Mouse (Mus musculus): ENCODE results near the gene Tssk1.

The Tssk1 gene

DNA sequence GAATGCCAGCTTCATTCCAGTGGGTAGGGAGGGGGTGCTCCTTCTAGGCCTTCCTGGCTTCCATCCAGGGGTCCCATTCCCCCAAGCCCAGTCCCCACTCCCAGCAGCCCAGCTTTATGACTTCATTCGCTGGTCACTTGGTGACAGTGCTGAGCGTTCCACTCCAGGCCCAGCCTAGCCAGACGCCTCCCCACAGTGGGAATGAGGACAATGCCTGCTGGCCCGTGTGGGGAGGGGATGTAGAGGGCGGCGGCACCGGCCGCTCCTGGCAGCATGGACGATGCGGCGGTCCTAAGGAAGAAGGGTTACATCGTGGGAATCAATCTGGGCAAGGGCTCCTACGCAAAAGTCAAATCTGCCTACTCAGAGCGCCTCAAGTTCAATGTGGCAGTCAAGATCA is 4.4 kb downstream of the Tssk1 start, which contains the start of the genes Dgcr2 and Tssk2:
Dgcr2 (minus strand) TSS at position 101 of the 400 bp plus-strand sequence.
Tssk2 (plus strand) TSS at position 176 of the 400 bp plus-strand sequence.
- in situ Hi-C loops (cut with MboI, MseI) = no loop called here

DNA sequence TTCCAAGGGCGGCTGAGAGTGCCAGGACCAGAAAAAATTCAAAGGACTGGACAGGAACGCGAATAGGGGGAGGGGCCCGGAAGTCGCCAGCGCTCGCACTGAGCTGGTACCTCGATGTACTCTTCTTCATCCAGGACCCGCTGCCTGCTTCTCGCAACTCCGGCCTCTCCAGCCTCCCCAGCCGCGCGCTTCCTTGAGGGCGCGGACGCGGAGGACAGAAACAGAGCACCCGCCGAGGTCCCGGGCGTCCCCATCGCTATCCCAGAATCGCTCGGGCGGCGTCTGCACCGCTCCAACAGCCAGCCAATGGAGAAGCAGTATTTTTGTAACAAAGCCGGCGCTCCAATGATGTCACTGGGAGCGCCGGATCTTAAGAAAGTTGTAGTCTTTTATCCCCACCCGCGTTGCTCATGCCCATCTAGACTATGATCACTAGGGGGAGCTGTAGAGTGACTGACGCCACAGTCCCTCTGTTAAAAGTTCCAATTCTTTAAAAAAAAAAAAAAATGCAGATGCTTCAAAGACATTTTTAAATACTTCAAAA is 17.1 kb downstream of the Tssk1 start, which contains the start of gene Ess2:
Ess2 (minus strand) TSS at position 297 of the 544 bp plus-strand sequence.
- in situ Hi-C loops (cut with MboI, MseI) = loop anchor here (10.0 kb wide), 1 partner anchor 886 kb away; no protein-coding TSS in a partner anchor

GRCm38 (mm10) chr16:17914307-17915249 is 20.6 kb downstream of the Tssk1 start, which contains the start of gene Gsc2:
TSS of gene Gsc2 (minus strand) at chr16:17915059.
- in situ Hi-C loops (cut with MboI, MseI) = loop anchor here (10.0 kb wide), 1 partner anchor 890 kb away; no protein-coding TSS in a partner anchor

DNA sequence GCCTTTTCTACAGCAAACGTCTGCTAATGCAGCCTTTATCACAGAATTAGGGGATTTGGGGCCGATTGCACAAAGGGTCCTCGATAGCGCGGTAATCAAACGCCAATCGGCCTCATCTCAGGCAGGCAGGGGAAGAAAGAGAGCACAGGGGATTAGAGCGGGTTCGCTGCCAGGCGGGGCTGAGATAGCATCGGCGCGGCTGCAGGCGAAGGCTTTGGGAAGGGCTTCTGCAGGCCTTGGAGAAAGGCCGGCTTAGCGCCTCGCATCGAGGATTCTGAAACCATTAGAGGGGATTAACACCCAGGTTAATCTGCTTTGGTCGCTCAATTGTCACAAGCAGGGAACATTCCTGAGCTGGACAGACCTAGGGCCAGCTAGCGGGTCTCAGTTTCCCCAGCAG is 26.6 kb downstream of the Tssk1 start:
- in situ Hi-C loops (cut with MboI, MseI) = no loop called here

DNA sequence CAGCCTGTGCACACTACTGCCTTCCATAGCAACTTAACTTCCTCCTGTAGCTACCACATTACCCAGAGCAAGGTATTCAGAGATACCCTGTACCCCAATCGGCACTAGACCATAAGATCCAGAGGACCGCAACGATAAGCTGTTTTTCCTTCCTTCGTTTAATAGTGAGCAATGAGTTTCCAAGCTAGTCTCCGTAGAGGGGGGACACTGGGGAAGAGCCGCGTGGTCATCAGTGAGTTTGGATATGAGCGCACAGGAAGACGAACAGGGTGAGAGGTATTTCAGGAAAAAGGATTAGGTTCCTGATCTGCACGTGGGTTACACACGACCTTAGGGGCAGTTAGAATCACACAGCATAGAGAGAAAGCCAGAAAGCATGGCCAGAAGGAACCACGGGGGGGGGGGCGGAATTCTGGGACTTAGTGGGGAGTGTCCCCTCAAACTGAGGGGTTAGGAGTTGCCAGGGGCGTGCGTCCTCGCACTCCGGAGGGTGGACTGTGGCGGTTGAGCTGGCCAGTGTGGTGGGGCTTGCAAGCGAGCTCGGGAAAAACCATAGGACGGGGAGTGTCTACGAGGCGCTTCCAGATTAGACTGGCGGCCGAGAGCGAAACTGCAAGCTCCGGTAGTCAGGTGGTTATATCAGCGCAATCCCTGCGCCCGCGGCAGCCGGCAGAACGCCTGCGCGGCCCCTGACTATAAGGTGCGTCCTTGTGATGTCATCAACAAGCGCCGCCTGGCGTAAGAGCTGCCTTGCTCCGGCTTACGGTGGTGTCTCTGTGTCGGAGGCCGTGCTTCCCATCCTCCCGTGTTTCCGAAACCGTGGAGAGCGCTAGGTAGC is 27.5 kb downstream of the Tssk1 start:
- in situ Hi-C loops (cut with MboI, MseI) = no loop called here

DNA sequence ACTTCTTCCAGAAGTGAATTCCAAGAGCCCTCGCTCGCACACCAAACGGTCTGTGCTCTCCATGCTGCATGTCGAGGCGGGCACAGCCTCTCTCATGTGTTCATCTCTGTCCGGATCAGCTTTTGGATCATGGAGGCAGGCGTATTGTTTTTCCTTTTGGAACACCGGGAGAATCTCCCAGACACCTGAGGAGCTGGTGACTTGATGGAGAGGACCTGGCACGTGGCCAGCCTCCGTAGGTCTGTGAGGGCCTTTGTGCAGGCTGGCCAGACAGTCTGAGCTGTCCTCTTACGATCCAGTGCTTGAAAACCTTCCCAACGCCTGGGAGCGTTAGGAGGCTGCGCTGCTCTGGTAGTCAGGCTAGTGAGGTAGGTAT is 28.1 kb downstream of the Tssk1 start:
- in situ Hi-C loops (cut with MboI, MseI) = no loop called here

- in situ Hi-C loops (cut with MboI, MseI) = no loop called here
Measured at GRCm38 (mm10) chr16:17927351-17928082, 33.5 kb downstream of the Tssk1 start.

DNA sequence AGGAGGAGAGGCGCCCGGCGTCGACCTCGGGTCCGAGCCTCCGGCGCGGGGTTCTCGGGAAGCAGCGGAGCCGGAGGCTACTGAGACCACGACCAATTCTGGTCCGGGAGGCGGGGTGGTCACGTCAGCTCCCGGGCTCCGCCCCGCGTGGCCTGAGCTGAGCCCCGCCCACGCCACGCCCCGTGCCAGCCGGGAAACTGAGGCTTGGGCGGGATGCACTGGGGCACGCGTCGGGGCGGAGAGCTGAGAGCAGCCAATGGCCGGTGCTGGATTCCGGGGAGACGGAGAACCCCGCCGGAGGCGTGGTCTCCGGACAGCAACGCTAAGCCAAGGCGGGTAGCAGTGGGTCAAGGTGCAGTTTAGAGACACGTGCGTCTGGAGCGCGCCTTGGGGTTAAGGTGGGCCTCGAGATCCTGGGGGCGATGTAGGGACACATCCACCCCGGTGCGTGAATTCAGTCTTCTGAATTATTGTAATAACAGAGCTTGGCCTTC is 34.1 kb downstream of the Tssk1 start, which contains the start of gene Slc25a1:
Slc25a1 (minus strand) TSS at position 133 of the 494 bp plus-strand sequence.
- in situ Hi-C loops (cut with MboI, MseI) = no loop called here

DNA sequence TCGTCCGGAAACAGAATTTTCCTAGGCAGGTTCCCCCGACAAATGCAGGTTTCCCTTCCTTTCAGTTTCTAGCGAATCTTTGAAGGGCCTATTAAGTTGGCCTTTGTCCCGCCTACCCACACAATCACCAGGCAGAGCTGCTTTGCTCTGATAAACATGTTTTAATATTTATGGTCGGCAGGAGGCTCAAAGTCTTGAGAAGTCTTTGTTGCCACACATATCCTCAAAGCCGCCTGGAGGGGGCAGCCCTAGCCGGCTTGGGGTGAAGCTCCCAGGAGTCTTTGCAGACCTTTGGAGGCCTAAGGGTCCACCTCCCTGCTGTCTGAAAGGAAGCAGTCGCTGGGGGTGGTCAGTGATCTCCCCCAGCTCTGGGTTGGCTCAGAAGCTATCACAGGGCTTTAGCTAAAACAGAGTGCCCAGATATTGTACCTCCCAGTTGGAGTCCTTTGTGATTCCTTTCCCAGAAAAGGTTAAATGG is 34.6 kb downstream of the Tssk1 start:
- in situ Hi-C loops (cut with MboI, MseI) = no loop called here

GRCm38 (mm10) chr16:17929211-17929610 is 35.2 kb downstream of the Tssk1 start:
- in situ Hi-C loops (cut with MboI, MseI) = no loop called here

DNA sequence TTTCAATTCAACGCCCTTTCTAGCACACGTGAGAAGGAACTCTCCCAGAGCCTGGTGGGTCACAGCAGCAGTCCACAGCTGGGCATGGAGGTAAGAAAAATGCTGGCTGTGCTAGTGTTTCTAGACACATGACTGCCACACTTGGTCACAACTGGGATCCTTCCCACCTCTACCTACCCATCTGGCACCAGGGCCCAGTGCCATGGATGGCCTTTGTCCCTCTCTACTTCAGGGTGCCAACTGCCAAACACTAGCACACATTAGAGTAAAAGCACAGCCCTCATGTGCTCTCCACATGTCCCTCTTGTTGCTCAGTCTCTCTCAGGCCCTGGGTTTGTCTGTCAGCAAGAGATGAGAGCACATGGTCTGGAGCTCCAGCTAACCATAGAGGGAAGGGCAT is 35.6 kb downstream of the Tssk1 start:
- in situ Hi-C loops (cut with MboI, MseI) = no loop called here

- in situ Hi-C loops (cut with MboI, MseI) = no loop called here
Measured at GRCm38 (mm10) chr16:17931906-17932460, 38.0 kb downstream of the Tssk1 start.

DNA sequence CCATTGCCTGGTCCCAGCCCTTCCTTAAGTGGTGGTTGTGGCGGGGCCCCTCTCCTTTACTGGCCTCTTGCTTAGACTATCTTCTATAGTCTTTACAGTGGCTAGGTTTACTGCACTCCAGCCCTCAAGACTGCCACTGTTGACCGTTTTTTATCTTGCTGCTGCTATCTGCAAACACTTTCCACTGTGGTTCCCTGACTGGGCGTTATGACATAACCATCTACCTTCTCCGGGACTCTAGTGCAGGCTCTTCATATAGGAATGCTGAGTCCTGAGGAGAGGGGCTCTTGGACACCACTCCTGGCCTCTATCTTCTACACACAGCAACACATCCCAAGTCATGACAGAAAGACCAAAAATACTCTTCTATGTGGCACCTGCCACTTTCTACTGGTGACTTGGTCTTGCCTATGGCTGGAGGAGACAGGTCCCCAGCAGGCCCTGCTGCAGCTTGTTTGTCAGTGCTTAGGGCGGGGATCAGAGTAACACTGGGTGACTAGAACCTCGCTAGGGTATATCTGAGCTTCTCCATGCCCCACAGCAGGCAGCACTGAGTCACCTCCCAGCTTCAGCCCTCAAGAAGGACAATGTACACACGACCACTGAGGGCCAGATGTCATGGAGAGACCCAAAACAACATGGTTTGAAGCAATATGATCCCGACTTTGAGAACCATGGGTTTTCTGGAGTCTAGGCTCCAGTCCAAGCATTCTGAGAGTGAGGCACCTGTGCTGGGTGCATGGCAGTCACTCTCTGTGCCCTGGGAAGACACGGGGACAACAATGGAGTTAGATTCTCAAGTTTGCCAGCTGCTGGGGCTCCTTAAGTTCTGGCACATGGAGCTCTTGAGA is 39.8 kb downstream of the Tssk1 start:
- in situ Hi-C loops (cut with MboI, MseI) = no loop called here

DNA sequence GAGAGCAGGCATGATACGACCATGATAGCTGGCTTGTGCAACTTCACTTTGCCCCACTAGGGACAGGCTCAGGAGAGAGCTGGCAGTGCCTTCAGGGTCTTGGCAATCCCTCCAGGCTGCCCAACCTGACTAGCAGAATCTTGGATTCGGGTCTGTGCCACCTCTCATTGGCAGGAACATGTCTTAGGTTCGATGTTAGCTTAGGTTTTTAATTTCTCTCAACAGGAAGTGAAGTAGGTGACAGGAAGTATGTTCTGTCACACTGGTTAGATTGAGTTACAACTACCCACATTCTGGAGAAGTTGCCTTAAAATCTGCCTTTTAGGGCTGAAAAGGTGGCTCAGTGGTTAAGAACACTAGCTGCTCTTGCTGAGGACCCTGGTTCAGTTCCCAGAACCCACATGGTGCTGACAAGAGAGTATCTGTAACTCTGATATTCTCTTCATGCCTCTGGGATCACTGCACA is 40.5 kb downstream of the Tssk1 start:
- in situ Hi-C loops (cut with MboI, MseI) = no loop called here

DNA sequence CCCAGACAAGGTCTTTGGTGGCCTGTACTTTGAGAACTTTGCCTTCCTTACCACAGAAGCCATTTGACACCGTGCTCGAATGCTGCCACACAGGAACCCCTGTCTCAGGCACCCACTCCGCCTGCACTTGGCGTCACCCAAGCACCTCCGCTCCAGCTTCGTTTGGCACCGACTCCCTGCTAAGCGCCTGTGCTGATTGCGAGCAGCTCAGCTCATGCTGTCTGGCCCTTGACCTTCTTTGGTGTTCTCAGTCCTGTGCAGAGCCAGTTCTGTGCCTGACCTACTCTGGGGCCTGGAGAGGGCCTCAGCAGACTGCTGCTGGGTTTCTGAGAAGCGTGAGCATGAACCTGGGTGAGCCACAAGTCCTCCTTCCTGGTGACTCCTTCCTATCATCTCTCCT is 42.8 kb downstream of the Tssk1 start:
- in situ Hi-C loops (cut with MboI, MseI) = no loop called here

GRCm38 (mm10) chr16:17938187-17938586 is 44.2 kb downstream of the Tssk1 start:
- in situ Hi-C loops (cut with MboI, MseI) = no loop called here

GRCm38 (mm10) chr16:17938821-17939220 is 44.8 kb downstream of the Tssk1 start:
- in situ Hi-C loops (cut with MboI, MseI) = no loop called here

- in situ Hi-C loops (cut with MboI, MseI) = no loop called here
Measured at GRCm38 (mm10) chr16:17939255-17939751, 45.3 kb downstream of the Tssk1 start.

- in situ Hi-C loops (cut with MboI, MseI) = no loop called here
Measured at GRCm38 (mm10) chr16:17943466-17943865, 49.4 kb downstream of the Tssk1 start.

All from T-helper 2 cell (primary cell).